Mouse (Mus musculus) MEL (cell line): ENCODE measurements at regions not wholly inside any gene's neighbourhood (a gene's known extent, or its start where the extent isn't known, plus 50 kb on each side); places are given as distances from the start of the nearest gene placed in this dataset.

ENCODE experiments used
- DNase-seq: peaks from one replicate; pipeline ENCODE4 v3.0.0; 2011; ENCODE audit warnings: low read depth, low spot score
- H3K27ac ChIP-seq: 2 replicates; pipeline ENCODE4 v1.5.1; 2012; ENCODE audit warnings: low read depth, mild to moderate bottlenecking, control low read depth, low read length, moderate library complexity; ENCODE audit not compliant: control insufficient read depth
- H3K27me3 ChIP-seq, 2 experiments: fragments of 150-350 bp in 1 of 2; sonication (generic) in 1 of 2; 2 replicates each; pipeline ENCODE4 v1.6.1; 2012; ENCODE audit warnings: low read length in 2 of 2, mild to moderate bottlenecking in 2 of 2, improper control_type of control experiment in 1 of 2, moderate library complexity in 1 of 2; ENCODE audit not compliant: insufficient read depth in 2 of 2, control insufficient read depth in 1 of 2
- H3K36me3 ChIP-seq, 2 experiments: 2 replicates each; pipeline ENCODE4 v1.6.1; 2012 to 2014; ENCODE audit warnings: low read length in 2 of 2, improper control_type of control experiment in 1 of 2, inconsistent platforms in 1 of 2, mild to moderate bottlenecking in 1 of 2; ENCODE audit not compliant: insufficient read depth in 2 of 2, control insufficient read depth in 1 of 2
- H3K4me1 ChIP-seq, 2 experiments: fragments of 150-350 bp in 1 of 2; sonication (generic) in 1 of 2; 2 replicates each; pipeline ENCODE4 v1.6.1; 2012; ENCODE audit warnings: low read length in 2 of 2, improper control_type of control experiment in 1 of 2, mild to moderate bottlenecking in 1 of 2; ENCODE audit not compliant: insufficient read depth in 2 of 2, control insufficient read depth in 1 of 2
- H3K4me3 ChIP-seq, 2 experiments: fragments of 150-350 bp in 1 of 2; sonication (generic) in 1 of 2; 2 replicates each; pipeline ENCODE4 v1.5.1; 2012; ENCODE audit warnings: low read depth in 2 of 2, low read length in 2 of 2, mild to moderate bottlenecking in 2 of 2, moderate library complexity in 2 of 2, control low read depth in 1 of 2, improper control_type of control experiment in 1 of 2; ENCODE audit not compliant: control insufficient read depth in 1 of 2, insufficient read depth in 1 of 2
- H3K79me2 ChIP-seq: 2 replicates; pipeline ENCODE4 v1.6.1; 2012; ENCODE audit warnings: mild to moderate bottlenecking, low read length, moderate library complexity; ENCODE audit not compliant: control insufficient read depth, poor library complexity, insufficient read depth
- H3K9ac ChIP-seq: 2 replicates; pipeline ENCODE4 v1.6.1; 2012; ENCODE audit warnings: low read depth, mild to moderate bottlenecking, control low read depth, low read length, moderate library complexity; ENCODE audit not compliant: control insufficient read depth, poor library complexity, severe bottlenecking
- H3K9me3 ChIP-seq: fragments of 150-350 bp; sonication (generic); replicated peaks from 2 replicates; pipeline ENCODE4 v1.6.1; 2012; ENCODE audit warnings: mild to moderate bottlenecking, low read length, improper control_type of control experiment, moderate library complexity; ENCODE audit not compliant: insufficient read depth
- BHLHE40 ChIP-seq: IDR thresholded peaks from 2 replicates; pipeline ENCODE4 v1.6.1; 2012; ENCODE audit warnings: low read depth, mild to moderate bottlenecking, inconsistent platforms, low read length, improper control_type of control experiment, borderline replicate concordance
- CHD1 ChIP-seq: IDR thresholded peaks from 2 replicates; pipeline ENCODE4 v1.6.1; 2012; ENCODE audit warnings: low read depth, mild to moderate bottlenecking, inconsistent platforms, low read length, improper control_type of control experiment
- CTCF ChIP-seq, 3 experiments: IDR thresholded peaks in 2 of 3; conservative IDR thresholded peaks in 1 of 3; 2 replicates each; pipeline ENCODE4 v1.5.1; 2011 to 2012; ENCODE audit warnings: low read length in 3 of 3, low read depth in 2 of 3, mild to moderate bottlenecking in 2 of 3, improper control_type of control experiment in 1 of 3, inconsistent platforms in 1 of 3, mixed read lengths in 1 of 3, moderate library complexity in 1 of 3; ENCODE audit not compliant: control insufficient read depth in 1 of 3, insufficient read depth in 1 of 3, poor library complexity in 1 of 3, severe bottlenecking in 1 of 3
- E2F4 ChIP-seq: IDR thresholded peaks from 2 replicates; pipeline ENCODE4 v1.6.1; 2011; ENCODE audit warnings: low read depth, low read length, improper control_type of control experiment, borderline replicate concordance
- ELF1 ChIP-seq: IDR thresholded peaks from 2 replicates; pipeline ENCODE4 v1.6.1; 2014; ENCODE audit warnings: low read depth, mild to moderate bottlenecking, inconsistent platforms, low read length, improper control_type of control experiment, moderate library complexity
- EP300 ChIP-seq, 2 experiments: IDR thresholded peaks; 2 replicates each; pipeline ENCODE4 v1.6.1; 2011; ENCODE audit warnings: improper control_type of control experiment in 2 of 2, low read length in 2 of 2, low read depth in 1 of 2, mild to moderate bottlenecking in 1 of 2
- GABPA ChIP-seq: IDR thresholded peaks from 2 replicates; pipeline ENCODE4 v1.6.1; 2012; ENCODE audit warnings: low read depth, mild to moderate bottlenecking, inconsistent platforms, low read length, improper control_type of control experiment, moderate library complexity
- GATA1 ChIP-seq: IDR thresholded peaks from 2 replicates; pipeline ENCODE4 v1.6.1; 2011; ENCODE audit warnings: low read depth, low read length, improper control_type of control experiment
- JUND ChIP-seq: IDR thresholded peaks from 2 replicates; pipeline ENCODE4 v1.6.1; 2011; ENCODE audit warnings: low read depth, mild to moderate bottlenecking, improper control_type of control experiment, low read length
- MAFK ChIP-seq: IDR thresholded peaks from 2 replicates; pipeline ENCODE4 v1.6.1; 2011; ENCODE audit warnings: low read depth, mild to moderate bottlenecking, low read length, improper control_type of control experiment, borderline replicate concordance
- MAX ChIP-seq: IDR thresholded peaks from 2 replicates; pipeline ENCODE4 v1.6.1; 2011; ENCODE audit warnings: low read length, improper control_type of control experiment
- MAZ ChIP-seq: IDR thresholded peaks from 2 replicates; pipeline ENCODE4 v1.6.1; 2012; ENCODE audit warnings: low read depth, mild to moderate bottlenecking, inconsistent platforms, low read length, improper control_type of control experiment
- MEF2A ChIP-seq: IDR thresholded peaks from 2 replicates; pipeline ENCODE4 v1.6.1; 2014; ENCODE audit warnings: low read depth, mild to moderate bottlenecking, inconsistent platforms, low read length, improper control_type of control experiment; ENCODE audit not compliant: poor library complexity, insufficient replicate concordance, severe bottlenecking; ENCODE audit errors: extremely low read depth
- MYC ChIP-seq: IDR thresholded peaks from 2 replicates; pipeline ENCODE4 v1.6.1; 2011; ENCODE audit warnings: low read depth, mild to moderate bottlenecking, low read length, improper control_type of control experiment, moderate library complexity
- NRF1 ChIP-seq: IDR thresholded peaks from 2 replicates; pipeline ENCODE4 v1.6.1; 2014; ENCODE audit warnings: low read depth, mild to moderate bottlenecking, inconsistent platforms, low read length, improper control_type of control experiment, moderate library complexity; ENCODE audit not compliant: poor library complexity, insufficient read depth, severe bottlenecking
- POLR2AphosphoS5 ChIP-seq: IDR thresholded peaks from 2 replicates; pipeline ENCODE4 v1.6.1; 2012; ENCODE audit warnings: low read depth, borderline replicate concordance, mild to moderate bottlenecking, inconsistent platforms, low read length, moderate library complexity, mixed read lengths
- RCOR1 ChIP-seq: IDR thresholded peaks from 2 replicates; pipeline ENCODE4 v1.6.1; 2012; ENCODE audit warnings: low read depth, mild to moderate bottlenecking, inconsistent platforms, low read length, improper control_type of control experiment
- SMC3 ChIP-seq: IDR thresholded peaks from 2 replicates; pipeline ENCODE4 v1.6.1; 2011; ENCODE audit warnings: low read depth, low read length, improper control_type of control experiment
- UBTF ChIP-seq: IDR thresholded peaks from 2 replicates; pipeline ENCODE4 v1.6.1; 2012; ENCODE audit warnings: low read depth, mild to moderate bottlenecking, inconsistent platforms, low read length, improper control_type of control experiment, moderate library complexity, borderline replicate concordance; ENCODE audit not compliant: insufficient read depth
- USF2 ChIP-seq, 2 experiments: IDR thresholded peaks; 2 replicates each; pipeline ENCODE4 v1.6.1; 2011 to 2012; ENCODE audit warnings: improper control_type of control experiment in 2 of 2, low read length in 2 of 2, borderline replicate concordance in 1 of 2, inconsistent platforms in 1 of 2, low read depth in 1 of 2, mild to moderate bottlenecking in 1 of 2; ENCODE audit not compliant: insufficient read depth in 1 of 2
- ZC3H11A ChIP-seq: IDR thresholded peaks from 2 replicates; pipeline ENCODE4 v1.6.1; 2012; ENCODE audit warnings: low read depth, mild to moderate bottlenecking, inconsistent platforms, low read length, improper control_type of control experiment
- ZKSCAN1 ChIP-seq: IDR thresholded peaks from 2 replicates; pipeline ENCODE4 v1.6.1; 2012; ENCODE audit warnings: low read depth, mild to moderate bottlenecking, inconsistent platforms, low read length, improper control_type of control experiment, moderate library complexity

- Histone ChIP-seq H3K27ac (no peak overlapping the region), H3K9me3 (no peaks in the 10 kb centered on the region), H3K79me2 (no peaks in the 10 kb centered on the region), H3K36me3 (no peaks in the 10 kb centered on the region), H3K27me3 (no peaks in the 10 kb centered on the region), H3K9ac (no peak overlapping the region), H3K4me1 (no peaks in the 10 kb centered on the region), H3K4me3 (no peak overlapping the region)
- TF ChIP-seq JUND (no peak), UBTF (no peak), BHLHE40 (no peak), SMC3 (no peak), MAFK (no peak), E2F4 (no peak), CTCF (IDR thresholded peaks at IDR 0.05 in 2 of 3, conservative IDR thresholded peaks at IDR 0.05 in 1 of 3; ENCODE audit: control insufficient read depth in 1 of 3, insufficient read depth in 1 of 3, low read depth in 2 of 3, low read length in 3 of 3, poor library complexity in 1 of 3, severe bottlenecking in 1 of 3) (no peak), RCOR1 (no peak), NRF1 (no peak), GATA1 (no peak), EP300 (IDR thresholded peaks at IDR 0.05; ENCODE audit: low read depth in 1 of 2, low read length in 2 of 2) (no peak), MEF2A (no peak), GABPA (no peak), ZKSCAN1 (no peak), ZC3H11A (no peak), MAX (no peak), CHD1 (no peak)
- DNase-seq = no peak
These were observed 58.7 kb downstream of the Mycn start for GRCm38 (mm10) chr12:12882931-12883553.

GRCm38 (mm10) chr12:12878031-12878430, 63.7 kb downstream of the Mycn start:
- Histone ChIP-seq H3K9ac (no peak overlapping the region), H3K36me3 (no peaks in the 10 kb centered on the region), H3K79me2 (no peaks in the 10 kb centered on the region), H3K9me3 (no peaks in the 10 kb centered on the region), H3K4me1 (no peaks in the 10 kb centered on the region), H3K27me3 (no peaks in the 10 kb centered on the region), H3K27ac (no peak overlapping the region), H3K4me3 (no peak overlapping the region)
- TF ChIP-seq CTCF (IDR thresholded peaks at IDR 0.05 in 2 of 3, conservative IDR thresholded peaks at IDR 0.05 in 1 of 3; ENCODE audit: control insufficient read depth in 1 of 3, insufficient read depth in 1 of 3, low read depth in 2 of 3, low read length in 3 of 3, poor library complexity in 1 of 3, severe bottlenecking in 1 of 3) (no peak), MYC (no peak), UBTF (no peak), RCOR1 (no peak), GABPA (no peak), MAZ (no peak), CHD1 (no peak), JUND (no peak), POLR2AphosphoS5 (no peak), ZC3H11A (no peak), MAX (no peak), USF2 (IDR thresholded peaks at IDR 0.05; ENCODE audit: borderline replicate concordance in 1 of 2, insufficient read depth in 1 of 2, low read depth in 1 of 2, low read length in 2 of 2) (no peak), ELF1 (no peak), ZKSCAN1 (no peak), SMC3 (no peak), GATA1 (no peak), EP300 (IDR thresholded peaks at IDR 0.05; ENCODE audit: low read depth in 1 of 2, low read length in 2 of 2) (no peak)
- no peak for DNase-seq
